11 mouse cellular contexts compared by ENCODE assay signal in the genomic region with DNA sequence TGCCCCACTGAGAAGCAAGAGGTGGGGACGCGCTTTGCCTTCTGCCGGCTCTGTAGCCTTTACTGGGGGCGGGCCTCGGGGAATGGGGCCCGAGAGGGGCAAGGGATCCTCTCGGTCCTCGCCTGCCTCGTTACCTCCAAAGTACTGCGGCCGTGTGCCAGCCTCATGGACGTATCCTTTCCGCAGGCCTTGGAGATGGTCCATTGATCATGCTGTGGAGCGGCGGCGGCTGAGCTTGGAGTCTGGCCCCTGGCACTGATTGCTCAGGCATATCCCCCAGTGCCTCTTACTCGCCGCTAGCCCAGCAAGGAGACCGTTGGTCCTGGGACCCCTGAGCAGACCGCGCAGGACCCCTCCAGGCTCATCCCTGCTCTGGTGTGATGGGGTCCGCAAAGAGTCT. TPM values are rescaled to one million over a fixed set of nuclear protein-coding genes. Genes with fewer than 3 reads are reported as not detected.
DNase-seq lines count a peak whose midpoint lies in the region; ATAC-seq and TF ChIP-seq lines count a peak whose summit lies in the region.
"Had no signal": no experiment of that assay in that cellular context is flagged by ENCODE, and none has a peak within 500 bp of the region (broad histone marks: within the 10 kb centered on the region; RNA-seq: fewer than 3 reads in every experiment).

No protein-coding gene starts in this region.

- in situ Hi-C loops in ES-E14 (cut with MboI; ENCODE audit: low sequenced_read_pairs in 2 of 2, unreplicated experiment in 2 of 2), result no loop called here

- peak overlapping the region; percentile 54 for H3K4me2 ChIP-seq in intestine, postnatal 0 days (replicated peaks; ENCODE audit: low read depth)

- H3K9me3 ChIP-seq in ES-E14 (ENCODE audit: control insufficient read depth, insufficient read depth, low read depth, low read length), result no peaks in the 10 kb centered on the region
- no peaks in the 10 kb centered on the region for H3K9me3 ChIP-seq in intestine, postnatal 0 days (ENCODE audit: control insufficient read depth)

- no peak for TF ChIP-seq CTCF in kidney, adult 2 months (conservative IDR thresholded peaks at IDR 0.05; ENCODE audit: insufficient read depth, insufficient read length, low read depth, low read length)
- no peak for TF ChIP-seq CTCF in intestine, postnatal 0 days (IDR thresholded peaks at IDR 0.05; ENCODE audit: low read depth)

- peak; percentile 15 for DNase-seq in cerebellum, adult 11-12 months
- DNase-seq in cerebellum, adult 18-20 months, result no peak
- peak; percentile 11 for DNase-seq in kidney, adult 2 months
- DNase-seq in kidney, postnatal 25 days, result no peak
- DNase-seq in ES-E14 (ENCODE audit: low read depth, low spot score), result peak; percentile 9
- no peak for DNase-seq in left cerebral cortex, postnatal 25 days (ENCODE audit: low spot score in 2 of 2)
- DNase-seq in ovary, adult 18-20 months (ENCODE audit: low spot score), result no peak

- H3K4me1 ChIP-seq in kidney, adult 2 months (ENCODE audit: control insufficient read depth, insufficient read depth, low read length), result peaks cover 6% of the 10 kb centered on the region
- H3K4me1 ChIP-seq in ES-E14 (ENCODE audit: control insufficient read depth in 2 of 2, insufficient read depth in 2 of 2, low read length in 2 of 2, poor library complexity in 1 of 2), result no peaks in the 10 kb centered on the region; a peak in 1 of 4 replicates
- no peaks in the 10 kb centered on the region for H3K4me1 ChIP-seq in intestine, postnatal 0 days (replicated peaks; ENCODE audit: control insufficient read depth, insufficient read depth, low read length)

- 9% methylated on average over 22 of the region's 22 CpGs for WGBS in kidney, adult 2 months
- WGBS in intestine, postnatal 0 days, result 19% methylated on average over 19 of the region's 22 CpGs

- TF ChIP-seq POLR2A in kidney, adult 2 months (IDR thresholded peaks at IDR 0.05; ENCODE audit: low read depth, low read length), result no peak

- no peak overlapping the region for H3K4me3 ChIP-seq in kidney, adult 2 months (ENCODE audit: insufficient read depth, low read depth, low read length)
- H3K4me3 ChIP-seq in ES-E14 (ENCODE audit: insufficient read depth in 1 of 2, low read depth in 1 of 2, low read length in 2 of 2, poor library complexity in 1 of 2, severe bottlenecking in 1 of 2), result peak overlapping the region; percentile 42 to 54
- peak overlapping the region; percentile 20 for H3K4me3 ChIP-seq in intestine, postnatal 0 days (ENCODE audit: low read depth, low read length)

- intact Hi-C loops in left cerebral cortex, postnatal 25 days (cut with DNase I), result no loop called here

- H3K9ac ChIP-seq in ES-E14 (ENCODE audit: insufficient read depth, low read depth, low read length, poor library complexity, severe bottlenecking), result 0 out of 2 replicates have a peak overlapping the region, but pooled peaks have one; percentile 15
- H3K9ac ChIP-seq in intestine, postnatal 0 days (ENCODE audit: low read depth, low read length), result no peak overlapping the region

- no peaks in the 10 kb centered on the region for H3K36me3 ChIP-seq in kidney, adult 2 months (ENCODE audit: control insufficient read depth, insufficient read depth, low read length)
- H3K36me3 ChIP-seq in ES-E14 (ENCODE audit: control insufficient read depth, insufficient read depth, low read length, poor library complexity, severe bottlenecking), result no peaks in the 10 kb centered on the region; the same call in 1 of the 2 replicates
- H3K36me3 ChIP-seq in intestine, postnatal 0 days (ENCODE audit: control insufficient read depth, insufficient read depth), result no peaks in the 10 kb centered on the region; the same call in 1 of the 2 replicates

- H3K27ac ChIP-seq in kidney, adult 2 months (ENCODE audit: insufficient read depth, low read depth, low read length), result no peak overlapping the region
- no peak overlapping the region for H3K27ac ChIP-seq in ES-E14 (ENCODE audit: insufficient read depth, low read depth, low read length, poor library complexity, severe bottlenecking)
- H3K27ac ChIP-seq in intestine, postnatal 0 days (ENCODE audit: low read depth, low read length), result no peak overlapping the region

- no peak for ATAC-seq in intestine, postnatal 0 days
- ATAC-seq: Patski had no signal

- H3K27me3 ChIP-seq in kidney, adult 2 months (replicated peaks; ENCODE audit: control insufficient read depth, insufficient read depth, low read length), result no peaks in the 10 kb centered on the region
- H3K27me3 ChIP-seq in intestine, postnatal 0 days (replicated peaks; ENCODE audit: control insufficient read depth, insufficient read depth, low read length), result peaks cover 14% of the 10 kb centered on the region; the same call in 1 of the 2 replicates
- H3K27me3 ChIP-seq: Patski had no signal

TF ChIP-seq in ES-E14, 5 proteins besides CTCF, POLR2A, EP300 and RAD21:
- TF ChIP-seq CHD2 (IDR thresholded peaks at IDR 0.05; ENCODE audit: low read depth, low read length) (no peak), ZC3H11A (IDR thresholded peaks at IDR 0.05; ENCODE audit: borderline replicate concordance, low read depth, low read length) (no peak), HCFC1 (IDR thresholded peaks at IDR 0.05; ENCODE audit: borderline replicate concordance, insufficient read depth, low read length) (no peak), ZNF384 (IDR thresholded peaks at IDR 0.05; ENCODE audit: low read depth, low read length) (no peak), MAFK (IDR thresholded peaks at IDR 0.05; ENCODE audit: insufficient read depth, low read depth, low read length) (no peak)

RNA-seq across cellular contexts. Expression of gene Ccdc183, which starts 1.1 kb away (rescaled TPM):
- polyA plus RNA-seq in kidney, adult 2 months (2012; rRNA removed), result 0.03 TPM in 1 of 2 replicates, not detected in the other
- total RNA-seq in ES-E14 (2012; rRNA removed), result 0.04 TPM in 1 of 2 replicates, not detected in the other
- polyA plus RNA-seq in intestine, postnatal 0 days (2015; fragmentation: Nextera tagmentation; extraction: Ambion mirVana), result 0.09 and 0.16 TPM in 2 replicates
- not detected for total RNA-seq in left cerebral cortex, postnatal 25 days (2021)
- total RNA-seq: hematopoietic stem cell, adult 5-6 weeks; left cerebral cortex, postnatal 14 days had no signal

RNA-seq across cellular contexts. Expression of gene Tmem141, which starts 5.4 kb away (rescaled TPM):
- polyA plus RNA-seq in kidney, adult 2 months (2012; rRNA removed), result 37.7 and 43.2 TPM in 2 replicates
- total RNA-seq in ES-E14 (2012; rRNA removed), result 6.7 and 10.9 TPM in 2 replicates
- polyA plus RNA-seq in intestine, postnatal 0 days (2015; fragmentation: Nextera tagmentation; extraction: Ambion mirVana), result 23.0 and 25.6 TPM in 2 replicates
- total RNA-seq in left cerebral cortex, postnatal 25 days (2021), result 10 to 100 TPM; 26.7 to 27.7 TPM

RNA-seq across cellular contexts. Expression of gene Rabl6, which starts 8.1 kb away (rescaled TPM):
- polyA plus RNA-seq in kidney, adult 2 months (2012; rRNA removed), result 53.8 and 58.9 TPM in 2 replicates
- total RNA-seq in ES-E14 (2012; rRNA removed), result 45.8 and 62.1 TPM in 2 replicates
- 26.8 and 26.9 TPM in 2 replicates for polyA plus RNA-seq in intestine, postnatal 0 days (2015; fragmentation: Nextera tagmentation; extraction: Ambion mirVana)
- 100 to 1,000 TPM; 136 to 152 TPM for total RNA-seq in left cerebral cortex, postnatal 25 days (2021)

RNA-seq across cellular contexts. Expression of gene Fcna, which starts 11.4 kb away (rescaled TPM):
- polyA plus RNA-seq in kidney, adult 2 months (2012; rRNA removed), result 1.7 and 3.4 TPM in 2 replicates
- not detected in 2 replicates for total RNA-seq in ES-E14 (2012; rRNA removed)
- 4.1 and 4.7 TPM in 2 replicates for polyA plus RNA-seq in intestine, postnatal 0 days (2015; fragmentation: Nextera tagmentation; extraction: Ambion mirVana)
- total RNA-seq in left cerebral cortex, postnatal 25 days (2021), result under 1 TPM; 0.44 to 0.55 TPM
- total RNA-seq: hematopoietic stem cell, adult 5-6 weeks had no signal
- polyA plus RNA-seq: Patski had no signal

RNA-seq across cellular contexts. Expression of gene Ajm1, which starts 34.8 kb away (rescaled TPM):
- polyA plus RNA-seq in kidney, adult 2 months (2012; rRNA removed), result 0.36 and 0.62 TPM in 2 replicates
- 0.36 and 1.2 TPM in 2 replicates for total RNA-seq in ES-E14 (2012; rRNA removed)
- 0.68 and 0.78 TPM in 2 replicates for polyA plus RNA-seq in intestine, postnatal 0 days (2015; fragmentation: Nextera tagmentation; extraction: Ambion mirVana)
- total RNA-seq in left cerebral cortex, postnatal 25 days (2021), result 100 to 1,000 TPM; 109 to 120 TPM

Comparison
In these comparisons a context has a peak if more than half of its experiments do, and no peak if none do; other contexts are left out.
1. DNase-seq: peak in cerebellum, adult 11-12 months (single experiment), kidney, adult 2 months (single experiment) and ES-E14 (single experiment); none in cerebellum, adult 18-20 months (0 of 2), kidney, postnatal 25 days (0 of 2), left cerebral cortex, postnatal 25 days (0 of 2) and ovary, adult 18-20 months (single experiment).